Mouse (Mus musculus) hindbrain, embryonic 11.5 days (tissue): ENCODE measurements around the gene Mypop. TPM values are rescaled to one million over a fixed set of nuclear protein-coding genes. Genes with fewer than 3 reads are reported as not detected.

ENCODE experiments used
- ATAC-seq: fragments of 200-750 bp; cut with Nextera tagmentation; 2 replicates; pipeline ENCODE4 v1.8.0; 2017; ENCODE audit warnings: mild to moderate bottlenecking, moderate TSS enrichment, moderate library complexity; ENCODE audit not compliant: low FRiP score
- DNase-seq: peaks from one replicate; pipeline ENCODE4 v3.0.0-alpha.2; 2015; ENCODE audit warnings: low spot score
- H3K27ac ChIP-seq: fragments of 300-500 bp; sonication (generic); 2 replicates; pipeline ENCODE4 v1.5.1; 2014; ENCODE audit warnings: mild to moderate bottlenecking, low read depth, low read length
- H3K27me3 ChIP-seq: fragments of 300-500 bp; sonication (generic); 2 replicates; pipeline ENCODE4 v1.6.1; 2014; ENCODE audit warnings: mild to moderate bottlenecking, low read length, moderate library complexity, mixed read lengths; ENCODE audit not compliant: control insufficient read depth, insufficient read depth
- H3K36me3 ChIP-seq: fragments of 300-500 bp; sonication (generic); 2 replicates; pipeline ENCODE4 v1.6.1; 2014; ENCODE audit warnings: mild to moderate bottlenecking, low read length, moderate library complexity, mixed read lengths; ENCODE audit not compliant: control insufficient read depth, insufficient read depth
- H3K4me1 ChIP-seq: fragments of 300-500 bp; sonication (generic); replicated peaks from 2 replicates; pipeline ENCODE4 v1.6.1; 2014; ENCODE audit warnings: low read length, mixed read lengths; ENCODE audit not compliant: control insufficient read depth, insufficient read depth
- H3K4me2 ChIP-seq: fragments of 300-500 bp; sonication (generic); replicated peaks from 2 replicates; pipeline ENCODE4 v1.6.1; 2014; ENCODE audit warnings: mild to moderate bottlenecking, low read depth, low read length
- H3K4me3 ChIP-seq: fragments of 300-500 bp; sonication (generic); 2 replicates; pipeline ENCODE4 v1.5.1; 2014; ENCODE audit warnings: low read depth, low read length
- H3K9ac ChIP-seq: fragments of 300-500 bp; sonication (generic); 2 replicates; pipeline ENCODE4 v1.6.1; 2014; ENCODE audit warnings: low read depth, low read length
- H3K9me3 ChIP-seq: fragments of 300-500 bp; sonication (generic); 2 replicates; pipeline ENCODE4 v1.6.1; 2016; ENCODE audit warnings: low read length; ENCODE audit not compliant: control insufficient read depth
- WGBS: fragments of 180-500 bp; shearing (Covaris S2); extraction: QIAGEN DNeasy Blood & Tissue Kit; methylation state at CpG from one replicate; pipeline ENCODE4 v1.1.7; 2014; 5-methylcytosine and 5-hydroxymethylcytosine counted together
- polyA plus RNA-seq: library from polyadenylated mRNA; unstranded; fragments of >200 nt; fragmentation: Nextera tagmentation; extraction: Ambion mirVana; gene quantifications from 2 replicates; pipeline ENCODE4 v1.2.1, GENCODE M21; 2014

Mypop gene
- polyA plus RNA-seq, 1 experiment from 2014 or later, result 4.6 TPM

DNA sequence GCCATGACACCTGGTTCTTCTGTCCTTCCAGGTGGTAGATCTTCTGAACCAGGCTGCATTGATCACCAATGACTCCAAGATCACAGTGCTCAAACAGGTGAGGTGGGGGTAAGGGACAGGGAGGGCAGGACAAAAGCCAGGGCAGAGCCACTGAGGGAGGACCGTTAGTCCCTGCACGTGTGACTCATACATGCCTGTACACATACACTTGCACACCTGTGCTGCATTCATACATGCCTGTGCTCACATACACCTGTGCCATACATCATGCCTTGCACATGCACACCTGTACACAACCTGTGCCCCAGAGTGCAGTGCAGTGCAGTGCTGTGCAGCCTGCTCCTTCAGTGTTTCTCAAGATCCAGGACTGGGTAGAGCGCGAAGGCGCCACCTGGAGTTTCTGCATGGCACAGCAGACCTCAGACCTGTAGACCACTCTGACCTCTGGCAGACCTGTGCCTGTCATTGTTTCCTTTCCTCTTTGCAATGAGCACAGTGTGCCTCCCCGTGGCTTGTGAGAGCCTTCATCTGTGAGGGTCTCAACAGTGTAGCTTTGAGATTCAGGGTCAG, 38.1 kb downstream of the Mypop start:
- peak; percentile 81 for DNase-seq
- H3K9ac ChIP-seq, result no peak overlapping the region
- no peaks in the 10 kb centered on the region for H3K9me3 ChIP-seq
- no peaks in the 10 kb centered on the region for H3K27me3 ChIP-seq
- H3K4me1 ChIP-seq, result no peaks in the 10 kb centered on the region
- H3K4me2 ChIP-seq, result no peak overlapping the region
- peak; percentile 42 for ATAC-seq
- H3K27ac ChIP-seq, result no peak overlapping the region
- no peak overlapping the region for H3K4me3 ChIP-seq
- peaks cover 9% of the 10 kb centered on the region; the same call in 1 of the 2 replicates for H3K36me3 ChIP-seq
- 64% methylated on average over 6 of the region's 6 CpGs for WGBS

GRCm38 (mm10) chr7:19031641-19032040, 40.6 kb downstream of the Mypop start:
- Histone ChIP-seq H3K4me1 (no peaks in the 10 kb centered on the region), H3K4me3 (no peak overlapping the region), H3K9me3 (no peaks in the 10 kb centered on the region), H3K36me3 (peaks cover 13% of the 10 kb centered on the region), H3K4me2 (no peak overlapping the region), H3K9ac (no peak overlapping the region), H3K27ac (0 out of 2 replicates have a peak overlapping the region, but pooled peaks have one; percentile 17), H3K27me3 (no peaks in the 10 kb centered on the region)
- ATAC-seq, result no peak
- no peak for DNase-seq
- WGBS, result 34% methylated on average over 4 of the region's 4 CpGs

DNA sequence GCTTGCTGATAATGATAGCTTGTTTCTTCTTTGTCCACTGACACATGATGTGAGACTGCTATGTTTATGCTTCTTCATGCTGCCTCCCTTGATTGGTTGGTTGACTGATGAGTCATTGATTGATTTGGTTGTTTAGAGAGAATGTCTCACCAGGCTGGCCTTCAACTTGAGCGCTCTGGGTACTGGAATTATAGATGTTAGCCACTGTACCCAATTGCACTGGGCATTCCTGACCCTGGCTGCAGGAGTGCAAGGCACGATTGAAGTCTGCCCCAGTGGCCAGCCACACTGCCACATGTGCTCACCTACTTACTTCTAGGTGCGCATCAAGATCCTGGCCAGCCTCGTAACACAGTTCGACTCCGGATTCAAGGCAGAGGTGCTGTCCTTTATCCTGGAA, 53.6 kb downstream of the Mypop start:
- Histone ChIP-seq H3K27me3 (no peaks in the 10 kb centered on the region), H3K36me3 (peaks cover 20% of the 10 kb centered on the region), H3K4me3 (no peak overlapping the region), H3K4me2 (no peak overlapping the region), H3K4me1 (no peaks in the 10 kb centered on the region), H3K9ac (no peak overlapping the region), H3K27ac (no peak overlapping the region), H3K9me3 (no peaks in the 10 kb centered on the region)
- DNase-seq, result no peak
- WGBS, result 94% methylated on average over 6 of the region's 6 CpGs
- no peak for ATAC-seq

DNA sequence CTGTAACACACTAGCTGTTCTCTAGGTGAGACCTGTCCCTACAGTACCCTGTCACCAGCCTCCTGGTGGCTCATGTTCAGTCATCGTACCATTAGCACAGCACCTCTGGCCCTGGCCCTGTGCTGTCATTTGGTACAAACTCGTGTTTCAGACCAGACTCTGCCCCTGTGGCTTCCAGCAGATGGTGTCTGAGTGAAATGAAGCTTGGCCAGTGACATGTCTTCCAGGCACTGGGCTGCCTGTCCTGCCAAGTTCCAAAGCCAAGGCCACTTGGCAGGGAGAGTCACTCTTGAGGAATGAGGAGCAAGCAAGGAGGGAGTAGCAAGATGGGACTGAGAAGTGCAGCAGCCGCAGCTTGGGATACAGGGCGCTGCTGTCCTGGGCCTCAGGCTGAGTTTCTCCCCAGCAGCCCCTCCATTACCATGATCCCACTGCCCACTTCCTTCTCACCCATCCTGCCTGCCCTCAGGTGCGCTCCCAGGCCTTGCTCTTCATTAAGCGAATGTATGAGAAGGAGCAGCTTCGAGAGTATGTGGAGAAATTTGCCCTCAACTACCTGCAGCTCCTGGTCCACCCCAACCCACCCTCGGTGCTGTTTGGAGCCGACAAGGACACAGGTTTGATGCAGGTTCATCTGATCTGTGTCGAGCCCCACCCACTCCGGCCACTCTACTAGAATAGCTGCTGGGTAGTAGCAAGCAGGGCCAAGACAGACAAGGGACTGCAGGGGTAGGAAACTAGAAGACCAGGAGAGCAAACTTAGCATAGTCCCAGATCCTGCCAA, 55.4 kb downstream of the Mypop start:
- Histone ChIP-seq H3K4me2 (no peak overlapping the region), H3K4me3 (no peak overlapping the region), H3K36me3 (peaks cover 26% of the 10 kb centered on the region), H3K9ac (no peak overlapping the region), H3K27me3 (no peaks in the 10 kb centered on the region), H3K27ac (no peak overlapping the region), H3K9me3 (no peaks in the 10 kb centered on the region), H3K4me1 (no peaks in the 10 kb centered on the region)
- 93% methylated on average over 11 of the region's 11 CpGs for WGBS
- DNase-seq (no peak), ATAC-seq (no peak)

DNA sequence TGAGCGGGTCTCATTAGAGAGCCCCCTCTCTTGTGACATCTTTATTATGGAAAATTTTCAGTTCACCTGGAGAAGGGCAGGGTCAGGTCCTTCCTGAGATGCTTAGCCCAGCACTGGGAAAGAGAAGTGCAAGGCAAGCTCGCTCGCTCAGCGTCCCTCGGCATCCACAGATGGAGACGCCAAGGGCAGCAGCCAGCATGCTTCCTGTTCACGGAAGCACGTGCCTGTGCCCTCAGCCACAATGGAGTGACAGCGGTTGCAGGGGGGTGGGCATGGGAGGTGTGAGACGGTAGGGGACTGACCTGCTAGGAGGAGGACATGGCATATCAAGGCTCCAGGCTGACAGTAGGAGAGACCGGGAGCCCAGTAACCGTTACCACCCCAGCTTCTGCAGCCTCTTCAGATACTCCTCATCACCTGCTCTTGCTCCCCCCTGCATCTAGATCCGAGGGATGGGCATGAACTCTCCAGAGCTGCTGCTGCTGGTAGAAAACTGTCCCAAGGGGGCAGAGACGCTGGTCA, 57.0 kb downstream of the Mypop start:
- no peaks in the 10 kb centered on the region for H3K9me3 ChIP-seq
- no peak for ATAC-seq
- H3K36me3 ChIP-seq, result peaks cover 17% of the 10 kb centered on the region
- no peak overlapping the region for H3K9ac ChIP-seq
- WGBS, result 89% methylated on average over 13 of the region's 14 CpGs
- no peak overlapping the region for H3K4me2 ChIP-seq
- no peak for DNase-seq
- H3K4me1 ChIP-seq, result no peaks in the 10 kb centered on the region
- no peaks in the 10 kb centered on the region for H3K27me3 ChIP-seq
- no peak overlapping the region for H3K27ac ChIP-seq
- H3K4me3 ChIP-seq, result no peak overlapping the region

GRCm38 (mm10) chr7:19049252-19049651, 58.2 kb downstream of the Mypop start:
- DNase-seq (no peak), ATAC-seq (no peak)
- Histone ChIP-seq H3K4me3 (no peak overlapping the region), H3K9ac (no peak overlapping the region), H3K27ac (no peak overlapping the region), H3K9me3 (no peaks in the 10 kb centered on the region), H3K4me1 (no peaks in the 10 kb centered on the region), H3K27me3 (no peaks in the 10 kb centered on the region), H3K4me2 (no peak overlapping the region), H3K36me3 (peaks cover 17% of the 10 kb centered on the region)
- 88% methylated on average over 5 of the region's 5 CpGs for WGBS

DNA sequence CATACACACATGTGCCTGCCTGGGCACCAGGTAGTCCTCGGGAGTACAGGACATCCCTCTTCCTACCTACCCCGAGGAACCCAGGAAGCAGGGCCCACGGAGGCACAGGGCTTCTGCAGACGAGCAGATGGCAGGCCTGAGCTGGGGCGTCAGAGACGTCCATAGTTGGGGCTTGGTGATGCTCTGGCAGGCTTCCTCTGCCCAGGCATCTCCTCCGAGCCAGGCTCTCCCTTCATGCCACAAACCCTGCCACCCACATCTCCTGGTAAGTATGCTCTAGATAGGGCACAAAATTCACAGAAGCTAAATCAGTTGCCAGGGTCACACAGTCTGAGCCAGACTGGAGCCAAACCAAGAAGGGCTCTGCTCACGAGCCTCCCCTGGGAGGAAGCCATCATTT, 59.1 kb downstream of the Mypop start:
- Histone ChIP-seq H3K4me1 (no peaks in the 10 kb centered on the region), H3K27ac (no peak overlapping the region), H3K9me3 (no peaks in the 10 kb centered on the region), H3K36me3 (peaks cover 17% of the 10 kb centered on the region), H3K4me3 (no peak overlapping the region), H3K9ac (no peak overlapping the region), H3K27me3 (no peaks in the 10 kb centered on the region), H3K4me2 (no peak overlapping the region)
- ATAC-seq (no peak), DNase-seq (no peak)
- WGBS, result 94% methylated on average over 8 of the region's 8 CpGs

DNA sequence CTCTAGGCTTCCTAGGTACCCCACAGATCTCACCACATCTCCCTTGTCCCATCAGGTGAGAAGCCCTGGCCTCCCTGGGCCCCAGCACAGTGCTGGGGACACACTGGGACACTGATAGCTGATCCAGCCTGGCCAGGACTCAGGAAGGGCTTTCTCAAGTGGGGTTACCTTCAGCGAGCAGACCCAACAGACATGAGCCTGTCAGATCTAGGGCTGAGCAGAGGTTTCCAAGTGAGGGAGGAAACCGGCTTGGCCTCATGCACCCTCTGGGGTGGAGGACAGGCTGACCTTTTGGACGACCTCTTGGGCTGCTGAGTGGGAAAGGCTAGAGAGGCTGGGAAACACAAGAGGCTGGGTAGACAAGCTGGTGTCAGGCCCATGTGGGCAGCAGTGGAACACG, 60.1 kb downstream of the Mypop start:
- Histone ChIP-seq H3K4me2 (no peak overlapping the region), H3K4me3 (no peak overlapping the region), H3K27me3 (no peaks in the 10 kb centered on the region), H3K27ac (no peak overlapping the region), H3K9me3 (no peaks in the 10 kb centered on the region), H3K36me3 (peaks cover 16% of the 10 kb centered on the region), H3K4me1 (no peaks in the 10 kb centered on the region), H3K9ac (no peak overlapping the region)
- no peak for ATAC-seq
- WGBS, result 66% methylated on average over 4 of the region's 4 CpGs
- DNase-seq, result no peak
